Mouse (Mus musculus): ENCODE data around the gene Ruvbl1. TPM values are rescaled to one million over a fixed set of nuclear protein-coding genes. Genes with fewer than 3 reads are reported as not detected.

The Ruvbl1 gene
- total and polyA plus RNA-seq, 3 experiments, result 15.7 to 18.4 (median 16.7) TPM

DNA sequence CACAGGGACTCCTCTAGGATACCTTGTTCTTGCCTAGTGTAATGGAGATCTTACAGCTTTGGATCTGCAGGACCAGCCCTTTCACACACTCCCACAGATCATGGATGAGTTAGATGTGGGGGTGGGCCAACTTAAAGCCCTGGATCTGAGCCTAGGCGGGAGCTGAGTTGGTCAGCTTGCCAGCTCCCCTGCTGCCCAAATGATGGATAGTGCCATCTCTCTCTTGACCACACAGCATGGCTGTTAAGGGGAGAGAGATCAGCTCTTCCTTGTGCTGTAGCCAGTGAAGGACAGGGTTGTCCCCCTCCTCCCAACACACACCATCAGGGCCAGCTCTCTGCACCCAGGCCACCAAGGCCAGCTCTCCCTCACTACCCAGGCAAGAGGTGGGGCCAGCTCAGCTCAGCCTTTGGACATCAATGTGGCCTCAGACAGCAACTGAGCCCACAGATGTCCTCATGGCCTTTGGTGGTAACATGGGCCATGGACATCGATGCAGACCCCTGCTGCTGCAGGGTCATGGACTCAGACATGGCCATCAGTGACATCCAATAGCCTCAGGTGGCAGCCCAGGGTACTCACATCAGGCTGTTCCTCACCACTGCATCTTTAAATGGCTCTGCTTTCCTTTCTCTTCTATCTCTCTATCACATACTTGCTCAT, 75.0 kb downstream of the Ruvbl1 start:
- WGBS, result 64% methylated on average over 2 of the region's 2 CpGs
- Histone ChIP-seq H3K4me1 (ENCODE audit: control insufficient read depth, insufficient read depth, low read length) (no peaks in the 10 kb centered on the region), H3K27me3 (ENCODE audit: control insufficient read depth, insufficient read depth, low read length) (no peaks in the 10 kb centered on the region), H3K9ac (ENCODE audit: low read depth, low read length) (no peak overlapping the region), H3K4me3 (no peak overlapping the region), H3K27ac (no peak overlapping the region), H3K36me3 (ENCODE audit: control insufficient read depth, insufficient read depth, low read length) (no peaks in the 10 kb centered on the region), H3K79me2 (replicated peaks; ENCODE audit: control insufficient read depth, insufficient read depth, low read length) (no peaks in the 10 kb centered on the region)
- DNase-seq, result no peak
- intact Hi-C loops (cut with DNase I), result no loop called here
- no peak for TF ChIP-seq EP300 (IDR thresholded peaks at IDR 0.05; ENCODE audit: insufficient read depth, low read depth, low read length)
- TF ChIP-seq CTCF (IDR thresholded peaks at IDR 0.05), result no peak

- no peak for DNase-seq
- Histone ChIP-seq H3K4me3 (no peak overlapping the region), H3K4me1 (ENCODE audit: control insufficient read depth, insufficient read depth, low read length) (no peaks in the 10 kb centered on the region), H3K79me2 (replicated peaks; ENCODE audit: control insufficient read depth, insufficient read depth, low read length) (no peaks in the 10 kb centered on the region), H3K27ac (no peak overlapping the region), H3K36me3 (ENCODE audit: control insufficient read depth, insufficient read depth, low read length) (no peaks in the 10 kb centered on the region), H3K27me3 (ENCODE audit: control insufficient read depth, insufficient read depth, low read length) (no peaks in the 10 kb centered on the region; the same call in 1 of the 2 replicates), H3K9ac (ENCODE audit: low read depth, low read length) (no peak overlapping the region)
- intact Hi-C loops (cut with DNase I), result no loop called here
- no peak for TF ChIP-seq EP300 (IDR thresholded peaks at IDR 0.05; ENCODE audit: insufficient read depth, low read depth, low read length)
- no peak for TF ChIP-seq CTCF (IDR thresholded peaks at IDR 0.05)
- no peak for TF ChIP-seq POLR2A (IDR thresholded peaks at IDR 0.05; ENCODE audit: insufficient read depth, low read depth, low read length)
- 87% methylated on average over 3 of the region's 3 CpGs for WGBS
Observed at GRCm38 (mm10) chr6:88544241-88544640, 79.0 kb downstream of the Ruvbl1 start.

GRCm38 (mm10) chr6:88544644-88545396, 79.6 kb downstream of the Ruvbl1 start:
- TF ChIP-seq EP300 (IDR thresholded peaks at IDR 0.05; ENCODE audit: insufficient read depth, low read depth, low read length) (no peak), CTCF (IDR thresholded peaks at IDR 0.05) (no peak), POLR2A (IDR thresholded peaks at IDR 0.05; ENCODE audit: insufficient read depth, low read depth, low read length) (no peak)
- Histone ChIP-seq H3K27ac (no peak overlapping the region), H3K79me2 (replicated peaks; ENCODE audit: control insufficient read depth, insufficient read depth, low read length) (no peaks in the 10 kb centered on the region), H3K27me3 (ENCODE audit: control insufficient read depth, insufficient read depth, low read length) (no peaks in the 10 kb centered on the region; the same call in 1 of the 2 replicates), H3K9ac (ENCODE audit: low read depth, low read length) (no peak overlapping the region), H3K4me1 (ENCODE audit: control insufficient read depth, insufficient read depth, low read length) (no peaks in the 10 kb centered on the region), H3K36me3 (ENCODE audit: control insufficient read depth, insufficient read depth, low read length) (no peaks in the 10 kb centered on the region), H3K4me3 (no peak overlapping the region)
- 28% methylated on average over 11 of the region's 11 CpGs for WGBS
- no peak for DNase-seq
- intact Hi-C loops (cut with DNase I), result loop anchor here (5.0 kb wide), 1 partner anchor 287 kb away; no protein-coding TSS in a partner anchor

DNA sequence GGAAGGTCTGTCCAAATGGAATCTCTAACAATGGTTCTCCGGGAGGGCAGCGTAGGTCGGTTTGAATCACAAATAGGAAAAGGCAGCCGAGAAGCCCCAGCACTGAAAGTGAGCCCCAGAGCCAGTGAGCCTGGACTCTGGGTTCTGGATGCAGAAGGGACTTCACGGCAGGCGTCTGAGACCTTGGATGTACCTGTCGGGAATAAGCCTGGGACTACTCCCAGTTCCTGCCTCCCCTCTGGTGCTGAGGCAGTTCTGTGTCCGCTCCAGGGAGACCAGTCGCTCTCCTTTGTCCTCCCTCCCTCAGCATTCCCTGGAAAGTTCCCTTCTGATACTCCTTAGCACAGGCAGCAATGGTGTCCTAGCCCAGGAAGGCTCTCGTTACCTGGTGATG, 80.2 kb downstream of the Ruvbl1 start:
- Histone ChIP-seq H3K4me3 (no peak overlapping the region), H3K27me3 (ENCODE audit: control insufficient read depth, insufficient read depth, low read length) (no peaks in the 10 kb centered on the region; the same call in 1 of the 2 replicates), H3K9ac (ENCODE audit: low read depth, low read length) (no peak overlapping the region), H3K4me1 (ENCODE audit: control insufficient read depth, insufficient read depth, low read length) (no peaks in the 10 kb centered on the region), H3K27ac (no peak overlapping the region), H3K79me2 (replicated peaks; ENCODE audit: control insufficient read depth, insufficient read depth, low read length) (no peaks in the 10 kb centered on the region), H3K36me3 (ENCODE audit: control insufficient read depth, insufficient read depth, low read length) (no peaks in the 10 kb centered on the region)
- intact Hi-C loops (cut with DNase I), result loop anchor here (5.0 kb wide), 1 partner anchor 287 kb away; no protein-coding TSS in a partner anchor
- DNase-seq, result no peak
- TF ChIP-seq EP300 (IDR thresholded peaks at IDR 0.05; ENCODE audit: insufficient read depth, low read depth, low read length), result no peak
- no peak for TF ChIP-seq POLR2A (IDR thresholded peaks at IDR 0.05; ENCODE audit: insufficient read depth, low read depth, low read length)
- no peak for TF ChIP-seq CTCF (IDR thresholded peaks at IDR 0.05)
- 37% methylated on average over 10 of the region's 10 CpGs for WGBS

Other genes with a start within 250 kb of the Ruvbl1 start
- gene Dnajb8, start 243.1 kb upstream of the Ruvbl1 start, total RNA-seq (2021), result not detected
- gene Dnajb8, start 243.1 kb upstream of the Ruvbl1 start, polyA plus RNA-seq (2012; rRNA removed), result 0.29 TPM in 1 of 2 replicates, not detected in the other
- gene Eefsec, start 18.9 kb upstream of the Ruvbl1 start, total RNA-seq (2021), result 1 to 10 TPM; 6.6 to 8.9 TPM
- gene Eefsec, start 18.9 kb upstream of the Ruvbl1 start, polyA plus RNA-seq (2012; rRNA removed), result 6.2 TPM in 2 replicates
- 10 to 100 TPM; 40.4 to 44.5 TPM for gene Sec61a1, start 53.5 kb downstream of the Ruvbl1 start, total RNA-seq (2021)
- 63.0 and 79.2 TPM in 2 replicates for gene Sec61a1, start 53.5 kb downstream of the Ruvbl1 start, polyA plus RNA-seq (2012; rRNA removed)
- gene Kbtbd12, start 172.5 kb downstream of the Ruvbl1 start, total RNA-seq (2021), result 10 to 100 TPM; 35.7 to 37.4 TPM
- gene Kbtbd12, start 172.5 kb downstream of the Ruvbl1 start, polyA plus RNA-seq (2012; rRNA removed), result 14.7 and 20.4 TPM in 2 replicates